Mouse (Mus musculus): ENCODE measurements at regions not wholly inside any gene's neighbourhood (a gene's known extent, or its start where the extent isn't known, plus 50 kb on each side); places are given as distances from the start of the nearest gene placed in this dataset.
A peak's percentile ranks its signal among the peaks of the same experiment; 100 is the strongest.
"Not testable (repeated sequence)": the region's sequence is repeated elsewhere in the genome, so short reads cannot be mapped to it uniquely, and the experiment has no call there.

- DNase-seq (ENCODE audit: extremely low read depth, low read depth) = no peak
These were observed 169.2 kb upstream of the Kit start for GRCm38 (mm10) chr5:75405496-75405895.

DNA sequence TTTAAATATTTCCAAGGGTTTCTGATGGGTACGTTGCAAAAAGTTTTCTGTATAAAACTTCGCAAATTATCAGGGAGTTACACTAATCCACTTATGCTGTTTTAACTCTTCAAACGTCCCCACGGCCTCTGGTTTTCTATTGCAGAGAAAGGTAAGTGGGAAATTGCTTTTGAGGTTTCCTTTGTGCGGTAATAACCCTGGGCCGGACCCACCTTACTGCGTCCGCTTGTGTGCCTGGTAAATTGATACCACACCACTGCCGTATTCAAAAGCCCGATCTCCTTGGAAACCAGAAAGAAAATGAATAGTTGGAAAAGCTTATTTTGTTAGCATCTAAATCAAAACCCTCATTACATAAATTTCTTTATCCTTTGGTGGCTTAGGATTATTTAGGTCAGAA lies 167.0 kb upstream of the Kit start:
- DNase-seq (ENCODE audit: extremely low read depth, low read depth) = no peak

DNA sequence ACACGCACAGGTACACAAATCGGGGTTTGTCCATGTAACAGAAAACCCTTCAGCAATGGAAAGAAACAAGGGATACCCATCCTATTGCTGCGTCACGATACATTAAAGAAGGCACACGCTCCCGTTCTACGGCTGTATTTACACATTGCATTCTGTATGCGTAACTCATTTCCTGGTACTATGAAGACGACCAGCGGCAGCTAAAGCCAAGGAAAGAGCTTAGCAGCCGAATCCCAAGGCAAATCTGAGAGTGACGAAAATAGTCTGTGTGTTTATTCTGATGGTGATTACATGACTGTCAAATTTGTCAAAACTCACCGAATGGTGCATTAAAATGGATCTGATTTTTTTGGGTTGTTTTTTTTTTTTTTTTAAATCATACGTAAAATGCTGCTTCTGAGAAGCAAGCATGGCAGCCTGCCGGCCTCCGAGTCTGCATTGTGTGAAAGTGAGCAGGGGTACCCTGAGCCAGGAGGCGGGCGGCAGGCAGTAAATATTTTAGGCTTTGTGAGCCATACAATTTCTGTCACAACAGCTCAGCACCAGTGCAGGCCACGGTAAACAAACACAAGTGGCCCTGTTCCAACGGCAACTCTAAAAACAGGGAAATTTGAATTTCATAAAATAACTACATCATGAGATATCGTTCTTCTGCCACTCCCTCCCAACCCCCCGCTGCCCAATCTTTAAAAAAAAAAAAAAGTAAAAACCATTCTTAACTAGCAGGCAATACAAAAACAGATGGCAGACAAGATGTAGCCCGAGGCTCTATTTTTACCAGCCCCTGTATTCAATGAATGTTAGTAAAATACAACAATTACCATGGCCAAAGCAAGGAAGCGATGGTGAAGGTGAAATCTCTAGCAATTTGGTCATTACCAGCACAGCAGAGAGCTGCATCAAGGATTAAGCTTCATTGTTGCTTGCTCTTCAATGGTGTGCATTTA lies 164.2 kb upstream of the Kit start:
- no peak for DNase-seq (ENCODE audit: extremely low read depth, low read depth)

- not testable (repeated sequence) for DNase-seq (ENCODE audit: extremely low read depth, low read depth)
These were observed 155.4 kb upstream of the Kit start for GRCm38 (mm10) chr5:75419282-75419681.

GRCm38 (mm10) chr5:75432885-75433284 lies 141.8 kb upstream of the Kit start:
- no peak for DNase-seq (ENCODE audit: extremely low read depth, low read depth)

DNA sequence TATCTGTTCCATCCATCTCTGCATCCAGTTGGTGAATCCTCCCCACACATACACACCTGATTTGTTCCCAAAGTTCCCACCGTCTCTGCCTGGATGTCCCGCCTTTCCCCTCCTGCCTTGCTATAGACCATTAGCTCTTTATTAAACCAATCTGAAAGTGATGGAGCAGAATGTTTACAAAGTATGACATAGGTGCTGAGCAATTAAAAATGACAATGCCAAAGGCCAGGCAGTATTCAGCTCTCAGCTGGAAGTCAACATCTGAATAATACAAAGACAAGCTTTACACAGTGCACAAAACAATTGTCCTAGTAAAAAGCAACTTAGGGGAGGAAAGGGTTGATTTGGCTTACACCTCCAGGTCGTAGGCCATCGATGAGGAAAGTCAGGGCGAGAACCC lies 136.8 kb upstream of the Kit start:
- DNase-seq (ENCODE audit: extremely low read depth, low read depth) = no peak

DNA sequence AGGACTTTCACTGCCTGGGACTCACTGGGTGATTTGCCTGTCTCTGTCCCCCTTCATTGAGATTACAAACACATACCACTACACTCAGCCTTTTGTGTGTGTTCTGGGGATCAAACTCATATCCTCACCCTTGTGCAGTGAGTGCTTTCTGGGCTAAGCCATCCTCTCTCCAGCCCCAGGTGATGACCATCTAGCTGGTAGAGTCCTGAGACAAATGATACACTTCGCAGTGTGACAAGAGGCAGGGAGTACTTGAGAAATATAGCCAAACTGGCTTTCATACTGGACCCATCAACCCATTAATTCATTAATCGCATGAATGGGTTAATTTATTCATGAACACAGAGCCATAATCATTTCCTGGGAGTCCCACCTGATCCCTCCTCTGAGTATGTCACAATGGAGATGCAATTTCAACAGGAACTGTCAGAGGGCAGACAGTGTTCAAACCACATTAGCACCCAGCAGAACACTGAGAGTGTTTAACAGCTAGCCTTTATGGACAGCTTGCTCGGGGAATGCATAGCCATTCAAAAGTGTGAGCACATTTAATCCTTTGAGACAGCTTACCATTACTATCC lies 130.6 kb upstream of the Kit start:
- no peak for DNase-seq (ENCODE audit: extremely low read depth, low read depth)

- DNase-seq (ENCODE audit: extremely low read depth, low read depth) = no peak
These were observed 128.3 kb upstream of the Kit start for GRCm38 (mm10) chr5:75446386-75446785.

GRCm38 (mm10) chr5:75449913-75450525 lies 124.7 kb upstream of the Kit start:
- DNase-seq (ENCODE audit: extremely low read depth, low read depth) = no peak

GRCm38 (mm10) chr5:75450564-75450963 lies 124.2 kb upstream of the Kit start:
- DNase-seq (ENCODE audit: extremely low read depth, low read depth) = no peak

DNA sequence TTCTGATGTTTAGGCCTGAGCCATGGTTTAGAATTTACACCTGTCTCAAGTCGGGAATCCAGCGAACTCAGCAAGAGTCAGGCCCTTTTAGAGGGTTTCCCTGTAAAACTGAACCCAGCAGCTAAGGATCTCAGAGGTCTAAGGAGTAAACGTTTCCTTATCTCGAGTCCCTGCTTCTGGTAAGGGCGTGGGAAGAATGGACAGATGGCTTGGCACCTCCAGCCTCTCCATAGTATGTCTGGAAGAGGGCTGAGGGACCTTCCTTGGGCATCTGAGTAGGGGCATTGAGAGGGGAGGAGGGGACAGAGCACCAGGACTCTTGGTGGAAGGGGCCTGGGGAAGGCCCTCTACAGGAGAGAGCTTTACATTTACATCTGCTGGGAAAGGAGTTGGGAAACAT lies 123.6 kb upstream of the Kit start:
- no peak for DNase-seq (ENCODE audit: extremely low read depth, low read depth)

- no peak for DNase-seq (ENCODE audit: extremely low read depth, low read depth)
These were observed 123.0 kb upstream of the Kit start for GRCm38 (mm10) chr5:75451693-75452092.

DNA sequence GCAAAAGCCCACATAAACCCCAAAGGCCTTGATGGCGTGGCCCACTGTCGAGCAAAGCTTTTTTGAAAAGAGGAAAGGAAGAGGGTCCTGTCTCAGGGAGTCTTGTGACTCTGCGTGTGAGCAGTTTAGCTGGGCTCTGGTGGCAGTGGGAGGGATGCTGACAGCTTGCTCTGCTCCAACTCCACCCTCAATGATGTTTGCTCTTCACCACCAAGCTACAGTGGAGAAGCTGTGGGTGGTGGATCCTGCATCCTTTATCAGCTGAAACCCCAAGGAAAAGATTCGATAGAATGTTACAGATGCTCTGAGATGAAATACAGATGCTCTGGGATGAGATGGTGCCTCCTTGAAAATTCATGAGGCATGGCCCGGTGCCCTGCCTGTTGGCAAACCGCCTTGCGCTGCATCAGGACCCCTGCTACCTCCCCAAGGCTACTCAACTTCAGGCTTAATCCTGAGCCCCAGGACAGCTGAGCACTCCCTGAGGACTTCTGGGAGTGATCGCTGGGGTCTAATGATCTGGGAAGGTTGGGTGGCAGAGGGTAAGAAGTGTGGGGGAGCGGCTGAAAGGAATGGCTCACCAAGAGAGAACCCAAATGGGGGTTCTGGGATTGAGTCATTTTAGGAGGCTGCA lies 120.8 kb upstream of the Kit start:
- DNase-seq (ENCODE audit: extremely low read depth, low read depth) = no peak

DNA sequence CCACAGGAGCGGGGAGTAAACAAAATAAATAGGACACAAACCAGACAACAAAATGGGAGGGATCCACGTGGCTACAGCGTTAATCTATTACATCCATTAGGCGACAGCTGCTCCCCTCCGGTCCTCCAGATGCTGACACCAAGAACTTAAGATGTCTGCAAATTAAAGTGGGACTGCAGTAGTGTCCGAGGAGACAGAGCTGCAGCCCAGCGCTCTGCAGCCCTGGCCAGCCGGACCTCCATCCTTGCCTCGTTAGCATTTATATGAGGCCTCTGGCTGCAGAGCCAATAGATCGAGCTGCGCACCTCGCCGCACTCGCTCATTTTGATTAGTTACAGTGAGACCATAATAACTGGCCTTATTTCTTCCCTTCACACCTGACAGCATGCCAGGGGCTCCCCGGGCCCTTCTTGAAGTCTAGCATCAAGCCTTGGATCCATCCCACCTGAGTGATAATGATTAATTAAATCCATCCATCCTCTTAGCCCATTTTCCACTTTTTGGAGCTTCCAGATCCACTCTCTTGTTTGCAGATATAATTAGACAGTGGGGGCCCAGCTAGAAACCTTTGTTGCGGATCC lies 119.7 kb upstream of the Kit start:
- DNase-seq (ENCODE audit: extremely low read depth, low read depth) = no peak

GRCm38 (mm10) chr5:75457403-75457802 lies 117.3 kb upstream of the Kit start:
- no peak for DNase-seq (ENCODE audit: extremely low read depth, low read depth)

DNA sequence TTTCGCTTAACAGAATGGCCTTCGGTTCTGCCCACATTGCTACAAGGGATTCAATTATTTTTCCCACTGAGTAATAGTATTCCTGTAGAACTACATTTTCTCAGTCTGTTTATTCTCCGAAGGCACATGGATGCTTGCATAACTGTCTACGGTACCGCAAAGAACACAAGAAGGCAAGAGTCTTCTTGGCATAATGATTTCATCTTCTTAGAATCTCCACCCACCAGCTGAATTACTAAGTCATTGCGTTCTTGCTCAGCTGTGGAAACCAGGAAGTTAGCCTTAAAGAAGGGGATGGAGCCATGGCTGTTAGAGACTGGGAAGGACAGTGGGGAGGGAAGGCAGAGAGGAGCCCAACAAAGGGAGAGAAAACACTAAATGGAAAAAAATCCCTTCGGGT lies 116.4 kb upstream of the Kit start:
- DNase-seq (ENCODE audit: extremely low read depth, low read depth) = peak; percentile 53

DNA sequence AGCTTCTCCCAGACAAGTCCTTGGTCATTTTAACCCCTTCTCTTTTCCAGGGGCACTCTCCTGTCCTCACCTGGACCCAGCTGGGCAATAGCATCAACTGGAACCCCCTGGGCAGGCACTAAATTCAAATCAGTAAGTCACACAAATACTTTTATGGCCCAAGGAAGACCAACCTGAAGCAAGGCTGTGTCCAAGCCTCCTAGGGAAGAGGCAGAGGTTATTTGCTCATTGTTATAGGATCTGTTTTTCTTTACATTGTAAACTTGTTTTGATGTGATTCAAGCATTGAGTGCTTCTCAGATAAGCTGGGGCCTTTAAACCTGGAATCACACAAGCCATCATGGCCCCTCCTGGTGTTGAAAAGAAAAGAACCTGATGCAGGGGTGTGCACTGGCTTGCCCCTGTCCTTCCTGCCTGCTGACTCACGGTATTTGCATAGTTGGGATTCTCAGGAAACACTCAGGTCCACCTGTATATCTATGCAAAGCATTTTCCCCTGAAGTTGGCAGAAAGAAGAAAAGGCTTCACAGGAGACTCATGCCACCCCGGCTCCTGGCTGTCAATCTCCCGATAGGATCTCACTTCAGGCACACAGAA lies 114.9 kb upstream of the Kit start:
- no peak for DNase-seq (ENCODE audit: extremely low read depth, low read depth)

DNA sequence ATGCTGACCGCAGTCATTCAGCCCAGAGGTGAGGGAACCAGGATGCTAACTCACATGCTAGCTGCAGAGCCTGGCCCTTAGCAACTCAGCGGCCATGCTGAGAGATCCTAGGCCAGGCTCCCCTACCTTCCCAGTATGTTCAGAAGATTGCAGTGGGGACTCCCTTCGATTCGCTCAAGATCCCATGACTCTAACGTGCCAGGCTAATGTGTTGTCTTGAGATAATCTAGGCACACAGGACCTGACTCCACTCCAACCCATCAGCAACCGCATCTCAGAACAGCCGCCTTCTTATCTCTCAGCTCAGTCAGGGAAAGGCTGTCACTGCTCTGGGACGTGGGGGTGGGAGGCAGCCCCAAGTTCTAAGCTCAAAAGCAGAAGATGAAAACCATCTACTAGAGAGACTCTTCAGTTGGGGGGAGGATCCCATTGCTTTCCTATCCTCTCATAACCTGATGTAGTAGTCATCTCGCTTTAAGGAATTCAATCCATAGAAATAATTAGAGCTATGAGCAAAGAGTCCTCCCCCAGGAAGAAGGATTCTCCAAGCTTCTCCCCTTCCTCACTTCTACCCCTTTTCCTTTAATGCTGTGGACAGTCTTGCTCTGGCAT lies 114.2 kb upstream of the Kit start:
- peak; percentile 98 for DNase-seq (ENCODE audit: extremely low read depth, low read depth)

DNA sequence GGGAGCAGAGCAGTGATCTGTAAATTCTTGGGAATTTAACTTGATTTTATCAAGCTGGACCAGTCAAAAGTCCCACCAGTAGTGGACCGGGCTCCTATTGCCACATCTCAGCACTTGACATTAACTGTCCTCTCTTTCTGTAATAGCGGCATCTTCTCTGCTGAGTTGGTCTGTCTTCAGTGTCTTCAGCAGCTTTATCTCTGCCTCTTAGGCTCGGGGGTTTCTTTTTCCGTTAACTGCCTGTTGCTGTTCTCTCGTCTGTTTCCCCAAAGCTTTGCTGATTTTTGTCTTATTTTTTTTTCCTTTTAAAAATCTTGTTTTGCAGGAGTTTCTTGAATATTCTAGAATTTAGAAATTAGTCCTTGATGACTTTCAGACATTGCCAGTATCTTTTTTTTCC lies 113.3 kb upstream of the Kit start:
- DNase-seq (ENCODE audit: extremely low read depth, low read depth) = peak; percentile 52

DNA sequence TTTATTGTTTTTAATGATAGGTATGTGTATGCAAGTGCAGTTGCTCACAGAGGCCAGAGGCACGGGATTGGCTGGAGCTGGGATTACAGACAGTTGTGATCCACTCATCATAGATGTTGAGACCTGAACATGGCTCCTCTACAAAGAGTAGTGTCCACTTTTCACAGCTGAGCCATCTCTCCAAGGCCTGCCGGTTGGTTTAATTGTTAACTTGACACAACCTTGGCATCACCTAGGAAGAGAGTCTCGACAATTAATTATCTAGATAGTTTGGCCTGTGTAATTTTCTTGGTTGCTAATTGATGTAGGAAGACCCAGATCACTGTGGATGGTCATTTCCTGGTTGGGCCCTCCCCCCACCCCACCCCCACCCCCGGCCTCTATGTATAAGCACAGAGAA lies 111.1 kb upstream of the Kit start:
- DNase-seq (ENCODE audit: extremely low read depth, low read depth) = no peak

- no peak for DNase-seq (ENCODE audit: extremely low read depth, low read depth)
These were observed 109.0 kb upstream of the Kit start for GRCm38 (mm10) chr5:75465701-75466100.
